Mouse (Mus musculus) thymus, postnatal 10 days (tissue): ENCODE results near the gene Cpox.

ENCODE experiments used
- DNase-seq, 2 experiments: peaks; one replicate each; pipeline ENCODE4 v3.0.0; 2021; ENCODE audit warnings: low spot score in 2 of 2

Cpox gene

GRCm38 (mm10) chr16:58700816-58701424, 30.8 kb downstream of the Cpox start:
- DNase-seq = no peak

- no peak for DNase-seq
Observed at GRCm38 (mm10) chr16:58701779-58702178, 31.7 kb downstream of the Cpox start.

- no peak for DNase-seq
Observed at GRCm38 (mm10) chr16:58702329-58702932, 32.3 kb downstream of the Cpox start.

GRCm38 (mm10) chr16:58703382-58704124, 33.5 kb downstream of the Cpox start:
- DNase-seq = no peak

GRCm38 (mm10) chr16:58704999-58705398, 34.9 kb downstream of the Cpox start:
- DNase-seq = no peak

- no peak for DNase-seq
Observed at GRCm38 (mm10) chr16:58707276-58707905, 37.3 kb downstream of the Cpox start.

- DNase-seq = no peak
Observed at GRCm38 (mm10) chr16:58708601-58709475, 38.7 kb downstream of the Cpox start.

GRCm38 (mm10) chr16:58709536-58709935, 39.4 kb downstream of the Cpox start:
- DNase-seq = no peak

- no peak for DNase-seq
Observed at GRCm38 (mm10) chr16:58712221-58712620, 42.1 kb downstream of the Cpox start.

GRCm38 (mm10) chr16:58713128-58713527, 43.0 kb downstream of the Cpox start:
- DNase-seq = no peak

GRCm38 (mm10) chr16:58715018-58715417, 44.9 kb downstream of the Cpox start:
- no peak for DNase-seq

GRCm38 (mm10) chr16:58718666-58719120, 48.6 kb downstream of the Cpox start, which contains the start of gene Gpr15:
Gene Gpr15 (minus strand): TSS chr16:58719070.
- DNase-seq = no peak

GRCm38 (mm10) chr16:58722292-58722691, 52.2 kb downstream of the Cpox start:
- no peak for DNase-seq

GRCm38 (mm10) chr16:58726680-58727476, 56.8 kb downstream of the Cpox start:
- no peak for DNase-seq

GRCm38 (mm10) chr16:58727477-58728131, 57.5 kb downstream of the Cpox start, which contains the start of gene Cldnd1:
Gene Cldnd1 (plus strand): TSS chr16:58727910.
- DNase-seq = peak; percentile 91 to 93

- DNase-seq = no peak
Observed at GRCm38 (mm10) chr16:58728176-58728671, 58.1 kb downstream of the Cpox start.

- no peak for DNase-seq
Observed at GRCm38 (mm10) chr16:58738205-58738604, 68.1 kb downstream of the Cpox start.

- no peak for DNase-seq
Observed at GRCm38 (mm10) chr16:58738800-58739199, 68.7 kb downstream of the Cpox start.

- no peak for DNase-seq
Observed at GRCm38 (mm10) chr16:58740751-58741150, 70.7 kb downstream of the Cpox start.

GRCm38 (mm10) chr16:58746715-58747114, 76.6 kb downstream of the Cpox start:
- no peak for DNase-seq
